Mouse (Mus musculus) liver, embryonic 13.5 days (tissue): ENCODE data around the gene Dmd. TPM values are rescaled to one million over a fixed set of nuclear protein-coding genes. Genes with fewer than 3 reads are reported as not detected.

Source experiments
- ATAC-seq: fragments of 200-750 bp; cut with Nextera tagmentation; 2 replicates; pipeline ENCODE4 v1.8.0; 2017; ENCODE audit warnings: low read depth, mild to moderate bottlenecking, moderate number of reproducible peaks, moderate library complexity
- DNase-seq: peaks from one replicate; pipeline ENCODE4 v3.0.0; 2022
- H3K27ac ChIP-seq: fragments of 300-500 bp; sonication (generic); 2 replicates; pipeline ENCODE4 v1.5.1; 2015; ENCODE audit warnings: moderate library complexity, mild to moderate bottlenecking, inconsistent platforms
- H3K27me3 ChIP-seq: fragments of 300-500 bp; sonication (generic); 2 replicates; pipeline ENCODE4 v1.6.1; 2015; ENCODE audit warnings: mild to moderate bottlenecking, inconsistent platforms
- H3K36me3 ChIP-seq: fragments of 300-500 bp; sonication (generic); 2 replicates; pipeline ENCODE4 v1.6.1; 2015; ENCODE audit warnings: mild to moderate bottlenecking, inconsistent platforms
- H3K4me1 ChIP-seq: fragments of 300-500 bp; sonication (generic); replicated peaks from 2 replicates; pipeline ENCODE4 v1.6.1; 2015; ENCODE audit warnings: inconsistent platforms
- H3K4me2 ChIP-seq: fragments of 300-500 bp; sonication (generic); 2 replicates; pipeline ENCODE4 v1.6.1; 2015; ENCODE audit warnings: inconsistent platforms, mild to moderate bottlenecking, moderate library complexity
- H3K4me3 ChIP-seq: fragments of 300-500 bp; sonication (generic); replicated peaks from 2 replicates; pipeline ENCODE4 v1.5.1; 2015; ENCODE audit warnings: mild to moderate bottlenecking, inconsistent platforms
- H3K9ac ChIP-seq: fragments of 300-500 bp; sonication (generic); 2 replicates; pipeline ENCODE4 v1.6.1; 2015; ENCODE audit warnings: mild to moderate bottlenecking, inconsistent platforms
- H3K9me3 ChIP-seq: fragments of 300-500 bp; sonication (generic); replicated peaks from 2 replicates; pipeline ENCODE4 v1.6.1; 2016; ENCODE audit warnings: inconsistent platforms
- WGBS: fragments of 180-500 bp; shearing (Covaris S2); methylation state at CpG from one replicate; pipeline ENCODE4 v1.1.7; 2015; ENCODE audit not compliant: insufficient replicate concordance; 5-methylcytosine and 5-hydroxymethylcytosine counted together
- polyA plus RNA-seq: library from polyadenylated mRNA; unstranded; fragments of >200 nt; fragmentation: Nextera tagmentation; extraction: Ambion mirVana; gene quantifications from 2 replicates; pipeline ENCODE4 v1.2.1, GENCODE M21; 2015

Gene Dmd
- 5.8 and 6.0 TPM in 2 replicates for polyA plus RNA-seq

DNA sequence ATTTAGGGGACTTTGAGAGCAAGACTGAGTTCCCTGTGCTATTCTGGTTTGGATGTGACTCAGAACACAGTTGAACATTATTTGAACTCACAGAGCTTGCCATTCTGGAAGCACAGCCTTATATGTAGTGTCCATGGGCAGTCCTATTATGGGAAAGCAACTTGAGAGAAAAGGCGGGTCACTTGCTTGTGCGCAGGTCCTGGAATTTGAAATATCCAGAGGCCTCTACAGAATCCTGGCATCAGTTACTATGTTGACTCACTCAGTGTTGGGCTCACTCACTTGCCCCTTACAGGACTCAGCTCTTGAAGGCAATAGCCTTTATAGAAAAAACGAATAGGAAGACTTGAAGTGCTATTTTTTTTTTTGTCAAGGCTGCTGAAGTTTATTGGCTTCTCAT lies at the start of gene Dmd:
Gene Dmd (plus strand): TSS at position 241 of the 400 bp plus-strand sequence.
- H3K4me1 ChIP-seq: no peaks in the 10 kb centered on the region
- no peak within 1 kb of the TSS for H3K4me3 ChIP-seq
- H3K27me3 ChIP-seq: no peaks in the 10 kb centered on the region
- WGBS: 53% methylated on average over 3 of the region's 3 CpGs
- no peak for DNase-seq
- H3K9me3 ChIP-seq: no peaks in the 10 kb centered on the region
- ATAC-seq: no peak
- no peaks in the 10 kb centered on the region for H3K36me3 ChIP-seq
- no peak within 1 kb of the TSS for H3K9ac ChIP-seq
- H3K4me2 ChIP-seq: no peak within 1 kb of the TSS
- no peak within 1 kb of the TSS for H3K27ac ChIP-seq

DNA sequence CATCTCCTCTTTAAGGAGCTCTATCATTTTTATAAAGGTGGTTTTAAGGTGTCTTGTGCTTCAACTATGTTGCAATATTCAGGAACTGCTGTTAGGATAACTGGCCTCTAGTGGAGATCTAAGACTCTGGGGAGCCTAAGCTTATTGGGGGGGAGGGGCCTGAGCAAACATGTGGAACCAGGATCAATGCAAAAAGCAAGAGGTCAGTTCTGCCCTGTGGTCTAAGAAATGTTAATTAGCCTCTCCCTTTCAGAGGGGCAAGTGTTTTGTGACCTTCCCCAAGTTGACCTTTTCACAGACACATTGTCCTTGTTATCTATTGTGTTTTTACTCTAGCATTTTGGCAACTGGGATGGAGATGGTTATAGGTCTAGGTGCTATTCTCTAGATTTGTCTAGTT lies 47.2 kb upstream of the Dmd start:
- Histone ChIP-seq H3K9ac (no peak overlapping the region), H3K9me3 (no peaks in the 10 kb centered on the region), H3K27ac (no peak overlapping the region), H3K4me1 (no peaks in the 10 kb centered on the region), H3K4me3 (no peak overlapping the region), H3K36me3 (no peaks in the 10 kb centered on the region), H3K4me2 (no peak overlapping the region), H3K27me3 (no peaks in the 10 kb centered on the region)
- DNase-seq: no peak
- ATAC-seq: no peak

GRCm38 (mm10) chrX:82987683-82988082 lies 39.0 kb downstream of the Dmd start:
- Histone ChIP-seq H3K27ac (no peak overlapping the region), H3K4me1 (no peaks in the 10 kb centered on the region), H3K4me2 (no peak overlapping the region), H3K9me3 (no peaks in the 10 kb centered on the region), H3K36me3 (no peaks in the 10 kb centered on the region), H3K4me3 (no peak overlapping the region), H3K9ac (no peak overlapping the region), H3K27me3 (no peaks in the 10 kb centered on the region)
- ATAC-seq: no peak
- WGBS: 71% methylated on average over 1 of the region's 1 CpGs
- no peak for DNase-seq

DNA sequence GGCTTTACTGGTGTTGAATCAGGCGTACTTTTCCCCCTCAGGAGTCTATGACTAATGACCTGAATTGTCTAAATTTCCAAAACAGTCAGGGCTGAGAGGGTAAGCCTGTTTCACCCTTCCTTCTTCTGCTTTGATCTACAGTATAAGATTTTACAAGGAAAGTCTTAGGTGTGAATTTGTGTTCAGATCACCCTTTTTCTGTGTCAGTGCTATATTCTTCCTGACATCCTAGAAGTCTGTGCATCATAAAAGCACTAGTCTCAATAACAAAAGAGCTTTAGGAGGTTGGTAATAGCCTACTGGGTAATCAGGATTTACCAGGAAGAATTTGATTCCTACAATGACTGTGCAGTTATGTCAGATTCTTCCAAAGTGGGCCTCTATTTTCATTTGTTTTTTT lies 101.5 kb downstream of the Dmd start:
- ATAC-seq: no peak
- Histone ChIP-seq H3K9me3 (no peaks in the 10 kb centered on the region), H3K4me2 (no peak overlapping the region), H3K27ac (no peak overlapping the region), H3K4me1 (no peaks in the 10 kb centered on the region), H3K36me3 (no peaks in the 10 kb centered on the region), H3K4me3 (no peak overlapping the region), H3K9ac (no peak overlapping the region), H3K27me3 (no peaks in the 10 kb centered on the region)
- DNase-seq: no peak
- WGBS: 42% methylated on average over 1 of the region's 1 CpGs

- ATAC-seq: no peak
- Histone ChIP-seq H3K9ac (no peak overlapping the region), H3K4me3 (no peak overlapping the region), H3K27me3 (no peaks in the 10 kb centered on the region), H3K27ac (no peak overlapping the region), H3K9me3 (no peaks in the 10 kb centered on the region), H3K4me1 (no peaks in the 10 kb centered on the region), H3K4me2 (no peak overlapping the region), H3K36me3 (no peaks in the 10 kb centered on the region)
- WGBS: 59% methylated on average over 2 of the region's 2 CpGs
- DNase-seq: no peak
Measured at GRCm38 (mm10) chrX:83116171-83116876, 167.7 kb downstream of the Dmd start.

DNA sequence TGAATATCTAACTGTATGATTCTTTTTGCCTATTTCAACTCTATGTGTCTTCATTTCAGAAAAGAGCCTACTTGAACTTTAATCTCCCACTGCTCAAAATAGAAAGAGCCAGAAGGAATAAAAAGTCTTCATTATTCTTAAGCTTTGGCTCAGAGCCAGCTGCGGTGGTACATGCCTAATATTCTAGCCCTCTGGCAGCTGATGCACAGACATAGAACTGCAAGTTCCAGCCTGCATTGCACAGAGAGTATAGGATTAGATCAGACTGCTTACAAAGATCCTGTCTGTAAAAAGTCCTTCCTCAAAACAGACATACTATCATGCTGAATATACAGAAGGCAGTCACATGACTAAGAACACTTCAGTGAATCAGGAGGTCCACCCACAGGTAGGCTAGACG lies 168.5 kb downstream of the Dmd start:
- H3K4me2 ChIP-seq: no peak overlapping the region
- ATAC-seq: no peak
- no peaks in the 10 kb centered on the region for H3K27me3 ChIP-seq
- no peak overlapping the region for H3K9ac ChIP-seq
- no peak for DNase-seq
- no peak overlapping the region for H3K4me3 ChIP-seq
- no peaks in the 10 kb centered on the region for H3K4me1 ChIP-seq
- H3K27ac ChIP-seq: no peak overlapping the region
- WGBS: 59% methylated on average over 2 of the region's 2 CpGs
- no peaks in the 10 kb centered on the region for H3K36me3 ChIP-seq
- H3K9me3 ChIP-seq: no peaks in the 10 kb centered on the region

DNA sequence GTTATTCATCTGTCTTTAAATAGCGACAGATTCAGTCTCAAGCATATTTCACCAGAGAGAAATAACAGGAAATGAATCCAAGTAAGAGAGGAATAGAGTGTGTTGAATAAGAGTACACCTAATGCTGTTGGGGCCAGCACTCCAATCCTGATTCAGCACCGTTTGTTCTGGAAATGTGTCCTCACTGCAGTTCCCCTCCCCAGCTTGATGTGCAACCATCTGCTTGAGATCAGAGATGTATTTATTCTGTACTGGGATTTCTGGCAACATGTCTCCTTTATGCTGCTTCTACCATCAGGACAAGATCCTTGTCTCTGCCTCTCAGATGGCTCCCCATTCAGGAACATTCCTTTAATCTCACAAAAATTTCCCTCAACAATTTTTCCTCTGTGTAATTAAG lies 271.9 kb downstream of the Dmd start:
- Histone ChIP-seq H3K36me3 (no peaks in the 10 kb centered on the region), H3K9me3 (no peaks in the 10 kb centered on the region), H3K4me1 (no peaks in the 10 kb centered on the region), H3K4me2 (no peak overlapping the region), H3K9ac (no peak overlapping the region), H3K27me3 (no peaks in the 10 kb centered on the region), H3K27ac (no peak overlapping the region), H3K4me3 (no peak overlapping the region)
- 45% methylated on average over 2 of the region's 2 CpGs for WGBS
- DNase-seq (no peak), ATAC-seq (no peak)

GRCm38 (mm10) chrX:83221050-83221449 lies 272.4 kb downstream of the Dmd start:
- H3K36me3 ChIP-seq: no peaks in the 10 kb centered on the region
- H3K9ac ChIP-seq: no peak overlapping the region
- no peak overlapping the region for H3K4me3 ChIP-seq
- ATAC-seq (no peak), DNase-seq (no peak)
- no peaks in the 10 kb centered on the region for H3K9me3 ChIP-seq
- no peak overlapping the region for H3K4me2 ChIP-seq
- H3K4me1 ChIP-seq: no peaks in the 10 kb centered on the region
- no peak overlapping the region for H3K27ac ChIP-seq
- no peaks in the 10 kb centered on the region for H3K27me3 ChIP-seq
- 16% methylated on average over 1 of the region's 1 CpGs for WGBS

DNA sequence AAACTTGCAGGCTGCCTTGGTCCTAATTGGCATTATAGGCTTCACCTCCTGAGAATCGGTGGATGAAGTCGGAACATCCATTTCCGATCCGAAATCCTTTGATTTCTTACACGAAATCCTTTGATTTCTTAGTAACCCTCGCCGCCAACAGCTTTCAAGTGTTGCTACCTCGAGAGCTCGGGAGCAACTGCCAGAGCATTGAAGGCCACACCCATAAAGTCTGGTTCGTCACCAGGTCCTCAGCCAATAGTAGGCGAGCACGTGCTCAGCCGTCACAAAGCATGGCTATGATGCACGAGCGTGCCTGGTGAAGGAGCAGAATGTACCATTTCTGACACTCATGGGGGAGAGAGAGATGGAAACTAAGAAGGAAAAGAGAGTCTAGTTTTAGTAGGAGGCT lies 538.9 kb downstream of the Dmd start, which contains the start of gene Tsga8:
Gene Tsga8 (minus strand): TSS at position 327 of the 400 bp plus-strand sequence.
- H3K4me2 ChIP-seq: no peak within 1 kb of the TSS
- WGBS: 76% methylated on average over 15 of the region's 15 CpGs
- DNase-seq: no peak

GRCm38 (mm10) chrX:83674998-83675397 lies 726.3 kb downstream of the Dmd start:
- DNase-seq (no peak), ATAC-seq (no peak)
- Histone ChIP-seq H3K36me3 (no peaks in the 10 kb centered on the region), H3K9ac (no peak overlapping the region), H3K4me3 (no peak overlapping the region), H3K4me1 (no peaks in the 10 kb centered on the region), H3K27ac (no peak overlapping the region), H3K27me3 (no peaks in the 10 kb centered on the region), H3K4me2 (no peak overlapping the region), H3K9me3 (no peaks in the 10 kb centered on the region)
- 41% methylated on average over 1 of the region's 1 CpGs for WGBS

More for the DNA sequence above, 538.9 kb downstream of the Dmd start, which contains the start of gene Tsga8:
- H3K9me3 ChIP-seq: no peaks in the 10 kb centered on the region
- no peak within 1 kb of the TSS for H3K9ac ChIP-seq
- no peak for ATAC-seq
- H3K4me1 ChIP-seq: no peaks in the 10 kb centered on the region
- H3K27me3 ChIP-seq: no peaks in the 10 kb centered on the region
- H3K27ac ChIP-seq: no peak within 1 kb of the TSS
- H3K4me3 ChIP-seq: no peak within 1 kb of the TSS
- H3K36me3 ChIP-seq: no peaks in the 10 kb centered on the region

GRCm38 (mm10) chrX:83686547-83686946 lies 737.9 kb downstream of the Dmd start:
- DNase-seq (no peak), ATAC-seq (no peak)
- Histone ChIP-seq H3K9me3 (no peaks in the 10 kb centered on the region), H3K27ac (no peak overlapping the region), H3K27me3 (no peaks in the 10 kb centered on the region), H3K4me3 (no peak overlapping the region), H3K36me3 (no peaks in the 10 kb centered on the region), H3K9ac (no peak overlapping the region), H3K4me2 (no peak overlapping the region), H3K4me1 (no peaks in the 10 kb centered on the region)

GRCm38 (mm10) chrX:83740533-83740932 lies 791.9 kb downstream of the Dmd start:
- Histone ChIP-seq H3K4me3 (no peak overlapping the region), H3K36me3 (no peaks in the 10 kb centered on the region), H3K9me3 (no peaks in the 10 kb centered on the region), H3K4me2 (no peak overlapping the region), H3K4me1 (no peaks in the 10 kb centered on the region), H3K27me3 (no peaks in the 10 kb centered on the region), H3K9ac (no peak overlapping the region), H3K27ac (no peak overlapping the region)
- ATAC-seq (no peak), DNase-seq (no peak)
- WGBS: 9% methylated on average over 1 of the region's 1 CpGs
